ENCODE assay signal across 9 mouse cellular contexts in the genomic region with DNA sequence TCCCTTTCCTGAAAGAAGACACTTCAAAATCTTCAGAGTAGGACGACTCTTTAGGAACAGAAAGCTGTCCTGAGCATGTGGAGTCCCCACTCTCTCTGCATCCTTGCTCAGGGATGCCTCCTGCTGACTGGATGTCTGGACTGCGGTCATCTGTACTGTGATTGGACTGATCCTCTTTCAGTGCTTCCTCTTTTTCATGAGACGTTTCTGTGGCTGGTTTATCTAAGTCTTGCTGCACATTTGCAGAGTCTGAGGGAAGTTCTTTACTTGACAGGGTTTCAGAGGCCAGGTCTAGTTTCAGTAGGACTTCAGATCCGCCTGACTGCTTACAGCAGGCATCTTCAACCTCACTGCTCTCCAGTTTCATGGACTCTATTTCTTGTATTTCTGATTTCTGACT. TPM values are rescaled to one million over a fixed set of nuclear protein-coding genes. Genes with fewer than 3 reads are reported as not detected.
DNase-seq lines count a peak whose midpoint lies in the region; ATAC-seq and TF ChIP-seq lines count a peak whose summit lies in the region.
"Had no signal": no experiment of that assay in that cellular context is flagged by ENCODE, and none has a peak within 500 bp of the region (broad histone marks: within the 10 kb centered on the region; RNA-seq: fewer than 3 reads in every experiment).

No protein-coding gene starts in this region.

- WGBS in liver, adult 2 months: 69% methylated on average over 4 of the region's 4 CpGs
- 35% methylated on average over 4 of the region's 4 CpGs for WGBS in bone marrow, adult 2 months

- no peak overlapping the region for H3K4me3 ChIP-seq in liver, adult 2 months (ENCODE audit: insufficient read depth, low read depth, low read length)
- no peak overlapping the region for H3K4me3 ChIP-seq in bone marrow, adult 2 months (replicated peaks; ENCODE audit: control insufficient read depth, low read depth, low read length)
- H3K4me3 ChIP-seq: intestine, embryonic 15.5 days had no signal

- H3K27me3 ChIP-seq in liver, adult 2 months (ENCODE audit: control insufficient read depth, insufficient read depth, low read length): no peaks in the 10 kb centered on the region
- H3K27me3 ChIP-seq: intestine, embryonic 15.5 days had no signal

- no peak for TF ChIP-seq POLR2A in liver, adult 2 months (IDR thresholded peaks at IDR 0.05; ENCODE audit: extremely low read depth, insufficient read depth, low read length)
- TF ChIP-seq POLR2A in bone marrow, adult 2 months (IDR thresholded peaks at IDR 0.05; ENCODE audit: borderline replicate concordance, control insufficient read depth, low read depth, low read length): no peak

- no peaks in the 10 kb centered on the region for H3K4me1 ChIP-seq in liver, adult 2 months (ENCODE audit: control insufficient read depth, insufficient read depth, low read length)
- no peaks in the 10 kb centered on the region for H3K4me1 ChIP-seq in bone marrow, adult 2 months (ENCODE audit: control insufficient read depth, insufficient read depth, low read length)
- H3K4me1 ChIP-seq: intestine, embryonic 15.5 days had no signal

- TF ChIP-seq CTCF in liver, adult 2 months (IDR thresholded peaks at IDR 0.05; ENCODE audit: low read depth, low read length): peak; percentile 64
- peak; percentile 32; the same call in 1 of the 2 replicates for TF ChIP-seq CTCF in bone marrow, adult 2 months (IDR thresholded peaks at IDR 0.05; ENCODE audit: control insufficient read depth, insufficient read depth, low read length)

- peak; percentile 12 for DNase-seq in embryo, embryonic 10 days (ENCODE audit: low spot score)
- no peak for DNase-seq in embryo, embryonic 9.5 days (ENCODE audit: extremely low spot score)
- no peak for DNase-seq in liver, adult 2 months (ENCODE audit: extremely low read depth, low read depth, low spot score)
- DNase-seq in liver: no peak

- H3K27ac ChIP-seq in liver, adult 2 months (replicated peaks; ENCODE audit: insufficient read depth, low read depth, low read length): no peak overlapping the region
- no peak overlapping the region for H3K27ac ChIP-seq in bone marrow, adult 2 months (ENCODE audit: control insufficient read depth, insufficient read depth, low read depth, low read length, poor library complexity)
- H3K27ac ChIP-seq: intestine, embryonic 15.5 days had no signal

- H3K36me3 ChIP-seq in liver, adult 2 months (ENCODE audit: control insufficient read depth, insufficient read depth, low read length): peaks cover 65% of the 10 kb centered on the region

- H3K9ac ChIP-seq in liver, adult 2 months (ENCODE audit: low read depth, low read length): no peak overlapping the region
- H3K9ac ChIP-seq: intestine, embryonic 15.5 days had no signal

- ATAC-seq in monocyte, adult 5-6 weeks (replicated peaks; ENCODE audit: insufficient number of reproducible peaks, low FRiP score, low TSS enrichment, poor library complexity, severe bottlenecking): 0 out of 2 replicates have a peak, but pooled peaks have one; percentile 47
- no peak for ATAC-seq in erythroid progenitor cell, adult 5-6 weeks (replicated peaks; ENCODE audit: low FRiP score, poor library complexity, severe bottlenecking)
- ATAC-seq in frontal cortex, adult (ENCODE audit: low TSS enrichment): no peak
- ATAC-seq: intestine, embryonic 15.5 days had no signal

- H3K79me2 ChIP-seq in liver, adult 2 months (ENCODE audit: control insufficient read depth, insufficient read depth, low read length): 0 out of 2 replicates have a peak, but pooled peaks cover under 1% of the 10 kb centered on the region

RNA-seq across cellular contexts. Expression of a gene that starts 50.3 kb away (rescaled TPM):
- 221 and 249 TPM in 2 replicates for total RNA-seq in liver, adult 2 months (2014; rRNA removed)
- polyA plus RNA-seq in liver, adult 2 months (2012; rRNA removed): 475 and 543 TPM in 2 replicates
- 18.1 and 28.2 TPM in 2 replicates for polyA plus RNA-seq in bone marrow, adult 2 months (2011; ENCODE audit: insufficient read depth, insufficient read length, low replicate concordance, missing spikeins)
- 8.1 to 16.3 TPM (median 14.8 TPM) in 3 replicates for total RNA-seq in monocyte, adult 5-6 weeks (2017)
- total RNA-seq in erythroid progenitor cell, adult 5-6 weeks (2015; ENCODE audit: low replicate concordance): 2.5 and 8.8 TPM in 2 replicates
- 0.91 and 4.6 TPM in 2 replicates for total RNA-seq in erythroid progenitor cell, adult 5-6 weeks (2017; ENCODE audit: low replicate concordance)

Comparison
In these comparisons a context has a peak if more than half of its experiments do, and no peak if none do; other contexts are left out.
1. RNA of a gene that starts 50.3 kb away (total RNA-seq): 221 to 249 TPM in liver, adult 2 months; 0.91 to 8.8 TPM in erythroid progenitor cell, adult 5-6 weeks and 8.1 to 16.3 TPM in monocyte, adult 5-6 weeks; every median in the first group is over 10 times any median in the second.